Comparison of ENCODE assay signal across 23 mouse cellular contexts in genomic region chr19:41008674-41009395, GRCm38 (mm10). TPM values are rescaled to one million over a fixed set of nuclear protein-coding genes. Genes with fewer than 3 reads are reported as not detected.
DNase-seq lines count a peak whose midpoint lies in the region; ATAC-seq and TF ChIP-seq lines count a peak whose summit lies in the region.
"Had no signal": no experiment of that assay in that cellular context is flagged by ENCODE, and none has a peak within 500 bp of the region (broad histone marks: within the 10 kb centered on the region; RNA-seq: fewer than 3 reads in every experiment).

No protein-coding gene starts in this region.

- no peak overlapping the region for H3K4me3 ChIP-seq in liver, postnatal 0 days (ENCODE audit: low read depth, low read length)
- no peak overlapping the region for H3K4me3 ChIP-seq in E14TG2a.4 (replicated peaks; ENCODE audit: low read length)
- H3K4me3 ChIP-seq: embryonic facial prominence, embryonic 15.5 days; erythroblast, embryonic 14.5 days; forebrain, embryonic 10.5 days; heart, adult 2 months; heart, embryonic 15.5 days; hindbrain, embryonic 10.5 days had no signal

- 76% methylated on average over 5 of the region's 5 CpGs for WGBS in liver, postnatal 0 days (ENCODE audit: insufficient replicate concordance)

- no peaks in the 10 kb centered on the region; the same call in 1 of the 2 replicates for H3K4me1 ChIP-seq in liver, postnatal 0 days (ENCODE audit: insufficient read depth)
- peaks cover 40% of the 10 kb centered on the region for H3K4me1 ChIP-seq in E14TG2a.4 (replicated peaks; ENCODE audit: low read depth, low read length)
- H3K4me1 ChIP-seq: heart, embryonic 15.5 days had no signal

- H3K36me3 ChIP-seq in liver, postnatal 0 days (replicated peaks; ENCODE audit: insufficient read depth, low read length): no peaks in the 10 kb centered on the region
- H3K36me3 ChIP-seq in E14TG2a.4 (ENCODE audit: insufficient read depth, low read length): no peaks in the 10 kb centered on the region
- H3K36me3 ChIP-seq: embryonic facial prominence, embryonic 15.5 days; forebrain, embryonic 10.5 days; heart, embryonic 15.5 days; hindbrain, embryonic 10.5 days had no signal

- ATAC-seq in liver, postnatal 0 days: no peak
- peak; percentile 33; the same call in 1 of the 2 replicates for ATAC-seq in neutrophil, adult 5-6 weeks (ENCODE audit: extremely low read depth, insufficient number of reproducible peaks, low FRiP score, poor library complexity, severe bottlenecking)
- ATAC-seq: forebrain, embryonic 14.5 days had no signal

- H3K4me2 ChIP-seq in liver, postnatal 0 days (ENCODE audit: low read depth, low read length): no peak overlapping the region
- H3K4me2 ChIP-seq: embryonic facial prominence, embryonic 15.5 days; heart, embryonic 11.5 days; heart, embryonic 15.5 days; hindbrain, embryonic 14.5 days had no signal

- no peak overlapping the region for H3K9ac ChIP-seq in liver, postnatal 0 days (replicated peaks)
- H3K9ac ChIP-seq: embryonic facial prominence, embryonic 15.5 days; heart, embryonic 15.5 days; hindbrain, embryonic 14.5 days had no signal

- H3K9me3 ChIP-seq in liver, postnatal 0 days (ENCODE audit: low read length): no peaks in the 10 kb centered on the region
- H3K9me3 ChIP-seq in E14TG2a.4 (ENCODE audit: low read length): peaks cover 3% of the 10 kb centered on the region
- H3K9me3 ChIP-seq: embryonic facial prominence, embryonic 15.5 days; forebrain, embryonic 10.5 days; heart, embryonic 15.5 days; hindbrain, embryonic 10.5 days had no signal

- no peak for TF ChIP-seq EP300 in liver, postnatal 0 days (IDR thresholded peaks at IDR 0.05; ENCODE audit: low read depth)

- H3K27me3 ChIP-seq in liver, postnatal 0 days (ENCODE audit: insufficient read depth, low read length): 0 out of 2 replicates have a peak, but pooled peaks cover 4% of the 10 kb centered on the region
- no peaks in the 10 kb centered on the region; the same call in 1 of the 2 replicates for H3K27me3 ChIP-seq in E14TG2a.4 (ENCODE audit: insufficient read depth, low read length)
- H3K27me3 ChIP-seq: embryonic facial prominence, embryonic 15.5 days had no signal

- H3K27ac ChIP-seq in liver, postnatal 0 days (ENCODE audit: low read depth): no peak overlapping the region
- H3K27ac ChIP-seq: embryonic facial prominence, embryonic 15.5 days; forebrain, embryonic 10.5 days; heart, adult 2 months; heart, embryonic 15.5 days; hindbrain, embryonic 10.5 days; hindbrain, embryonic 14.5 days had no signal

- no peak for DNase-seq in liver, postnatal 0 days
- DNase-seq in liver: no peak
- no peak for DNase-seq in embryo, embryonic 10 days (ENCODE audit: low spot score)
- no peak for DNase-seq in gastrocnemius, postnatal 14 days
- DNase-seq: adrenal gland, adult 2 months; adrenal gland, postnatal 36 days; cerebellum, adult 2 months; cerebellum, postnatal 10 days; embryo, embryonic 11 days; heart, adult 2 months had no signal

- intact Hi-C loops in gastrocnemius, postnatal 14 days (cut with DNase I; ENCODE audit: low total_unique reads): no loop called here

- 0 out of 2 replicates have a peak, but pooled peaks have one; percentile 4 for TF ChIP-seq CTCF in liver, postnatal 0 days (IDR thresholded peaks at IDR 0.05; ENCODE audit: low read depth)
- TF ChIP-seq CTCF in E14TG2a.4 (conservative IDR thresholded peaks at IDR 0.05; ENCODE audit: low read length): peak; percentile 27; the same call in 1 of the 2 replicates

RNA-seq across cellular contexts. Expression of gene Blnk, which starts 14.5 kb away (rescaled TPM):
- polyA plus RNA-seq in liver, postnatal 0 days (2015; fragmentation: Nextera tagmentation; extraction: Ambion mirVana): 4.9 and 5.4 TPM in 2 replicates
- 181 and 203 TPM in 2 replicates for total RNA-seq in neutrophil, adult 5-6 weeks (2017)
- under 1 TPM; 0.55 to 0.82 TPM for total RNA-seq in gastrocnemius, postnatal 14 days (2021)
- total RNA-seq: MEL had no signal
- polyA plus RNA-seq: erythroblast, embryonic 14.5 days had no signal

RNA-seq across cellular contexts. Expression of gene Dntt, which starts 20.2 kb away (rescaled TPM):
- 0.32 and 0.36 TPM in 2 replicates for polyA plus RNA-seq in liver, postnatal 0 days (2015; fragmentation: Nextera tagmentation; extraction: Ambion mirVana)
- total RNA-seq in neutrophil, adult 5-6 weeks (2017): 1.1 TPM in 1 of 2 replicates, not detected in the other
- total RNA-seq in gastrocnemius, postnatal 14 days (2021): not detected
- total RNA-seq: adrenal gland, adult 2 months; adrenal gland, postnatal 36 days; heart, adult 2 months; heart, postnatal 25 days; MEL had no signal
- polyA plus RNA-seq: adrenal gland, adult 2 months; cerebellum, adult 2 months; embryonic facial prominence, embryonic 11.5 days; erythroblast, embryonic 14.5 days; forebrain, embryonic 10.5 days; heart, embryonic 11.5 days; hindbrain, embryonic 10.5 days had no signal

Comparison
In these comparisons a context has a peak if more than half of its experiments do, and no peak if none do; other contexts are left out.
1. RNA of gene Blnk, which starts 14.5 kb away (total RNA-seq): 181 to 203 TPM in neutrophil, adult 5-6 weeks; 0.55 to 0.82 TPM in gastrocnemius, postnatal 14 days; every median in the first group is over 10 times any median in the second.